Mouse (Mus musculus) forebrain, embryonic 16.5 days (tissue): ENCODE measurements around the gene Slco3a1. TPM values are rescaled to one million over a fixed set of nuclear protein-coding genes. Genes with fewer than 3 reads are reported as not detected.
A peak's percentile ranks its signal among the peaks of the same experiment; 100 is the strongest.

Experiments
- ATAC-seq: fragments of 200-750 bp; cut with Nextera tagmentation; 2 replicates; pipeline ENCODE4 v1.8.0; 2017; ENCODE audit warnings: mild to moderate bottlenecking, moderate library complexity
- H3K27ac ChIP-seq: fragments of 300-500 bp; sonication (generic); 2 replicates; pipeline ENCODE4 v1.5.1; 2014; ENCODE audit warnings: low read length, control low read depth
- H3K27me3 ChIP-seq: fragments of 300-500 bp; sonication (generic); replicated peaks from 2 replicates; pipeline ENCODE4 v1.6.1; 2014; ENCODE audit warnings: low read length; ENCODE audit not compliant: control insufficient read depth, insufficient read depth
- H3K36me3 ChIP-seq: fragments of 300-500 bp; sonication (generic); 2 replicates; pipeline ENCODE4 v1.6.1; 2014; ENCODE audit not compliant: control insufficient read depth, insufficient read depth
- H3K4me1 ChIP-seq: fragments of 300-500 bp; sonication (generic); replicated peaks from 2 replicates; pipeline ENCODE4 v1.6.1; 2014; ENCODE audit warnings: low read length; ENCODE audit not compliant: control insufficient read depth, insufficient read depth
- H3K4me2 ChIP-seq: fragments of 300-500 bp; sonication (generic); 2 replicates; pipeline ENCODE4 v1.6.1; 2014; ENCODE audit warnings: mild to moderate bottlenecking, low read length, control low read depth
- H3K4me3 ChIP-seq: fragments of 300-500 bp; sonication (generic); replicated peaks from 2 replicates; pipeline ENCODE4 v1.5.1; 2014; ENCODE audit warnings: mild to moderate bottlenecking, low read length, control low read depth
- H3K9ac ChIP-seq: fragments of 300-500 bp; sonication (generic); replicated peaks from 2 replicates; pipeline ENCODE4 v1.6.1; 2014; ENCODE audit warnings: low read depth, low read length, control low read depth
- H3K9me3 ChIP-seq: fragments of 300-500 bp; sonication (generic); 2 replicates; pipeline ENCODE4 v1.6.1; 2016; ENCODE audit warnings: low read length; ENCODE audit not compliant: control insufficient read depth
- WGBS: fragments of 180-500 bp; shearing (Covaris S2); extraction: QIAGEN DNeasy Blood & Tissue Kit; methylation state at CpG from one replicate; pipeline ENCODE4 v1.1.7; 2014; 5-methylcytosine and 5-hydroxymethylcytosine counted together
- polyA plus RNA-seq: library from polyadenylated mRNA; unstranded; fragments of >200 nt; fragmentation: Nextera tagmentation; extraction: Ambion mirVana; gene quantifications from 2 replicates; pipeline ENCODE4 v1.2.1, GENCODE M21; 2015

Gene Slco3a1
- polyA plus RNA-seq, 1 experiment from 2014 or later = 24.2 TPM

- Histone ChIP-seq H3K36me3 (no peaks in the 10 kb centered on the region), H3K4me3 (no peak overlapping the region), H3K4me1 (peaks cover 19% of the 10 kb centered on the region), H3K27ac (no peak overlapping the region), H3K27me3 (no peaks in the 10 kb centered on the region), H3K9ac (no peak overlapping the region), H3K4me2 (no peak overlapping the region), H3K9me3 (no peaks in the 10 kb centered on the region)
- no peak for ATAC-seq
- WGBS = 81% methylated on average over 1 of the region's 1 CpGs
Observed at GRCm38 (mm10) chr7:74329004-74329403, 225.6 kb downstream of the Slco3a1 start.

GRCm38 (mm10) chr7:74327716-74328115 is 226.9 kb downstream of the Slco3a1 start:
- H3K27ac ChIP-seq = no peak overlapping the region
- ATAC-seq = no peak
- no peaks in the 10 kb centered on the region for H3K36me3 ChIP-seq
- no peaks in the 10 kb centered on the region for H3K9me3 ChIP-seq
- H3K4me1 ChIP-seq = peaks cover 32% of the 10 kb centered on the region
- WGBS = 90% methylated on average over 5 of the region's 5 CpGs
- H3K27me3 ChIP-seq = no peaks in the 10 kb centered on the region
- no peak overlapping the region for H3K4me2 ChIP-seq
- no peak overlapping the region for H3K9ac ChIP-seq
- no peak overlapping the region for H3K4me3 ChIP-seq

GRCm38 (mm10) chr7:74325052-74325451 is 229.5 kb downstream of the Slco3a1 start:
- ATAC-seq = peak; percentile 86
- Histone ChIP-seq H3K27me3 (no peaks in the 10 kb centered on the region), H3K9ac (no peak overlapping the region), H3K27ac (peak overlapping the region; percentile 44), H3K36me3 (no peaks in the 10 kb centered on the region), H3K4me3 (no peak overlapping the region), H3K4me2 (0 out of 2 replicates have a peak overlapping the region, but pooled peaks have one; percentile 1), H3K4me1 (peaks cover 37% of the 10 kb centered on the region), H3K9me3 (no peaks in the 10 kb centered on the region)
- 14% methylated on average over 8 of the region's 8 CpGs for WGBS

GRCm38 (mm10) chr7:74323683-74324082 is 230.9 kb downstream of the Slco3a1 start:
- H3K4me3 ChIP-seq = no peak overlapping the region
- 43% methylated on average over 5 of the region's 5 CpGs for WGBS
- no peak overlapping the region for H3K4me2 ChIP-seq
- peaks cover 37% of the 10 kb centered on the region for H3K4me1 ChIP-seq
- no peak overlapping the region for H3K9ac ChIP-seq
- no peaks in the 10 kb centered on the region for H3K27me3 ChIP-seq
- no peaks in the 10 kb centered on the region for H3K36me3 ChIP-seq
- H3K9me3 ChIP-seq = no peaks in the 10 kb centered on the region
- no peak for ATAC-seq
- H3K27ac ChIP-seq = no peak overlapping the region

- H3K9me3 ChIP-seq = no peaks in the 10 kb centered on the region
- no peak overlapping the region for H3K27ac ChIP-seq
- no peaks in the 10 kb centered on the region for H3K27me3 ChIP-seq
- H3K4me3 ChIP-seq = no peak overlapping the region
- peaks cover 37% of the 10 kb centered on the region for H3K4me1 ChIP-seq
- H3K36me3 ChIP-seq = no peaks in the 10 kb centered on the region
- no peak overlapping the region for H3K4me2 ChIP-seq
- H3K9ac ChIP-seq = no peak overlapping the region
- ATAC-seq = no peak
Observed at GRCm38 (mm10) chr7:74323194-74323593, 231.4 kb downstream of the Slco3a1 start.

GRCm38 (mm10) chr7:74320635-74321034 is 233.9 kb downstream of the Slco3a1 start:
- H3K27me3 ChIP-seq = no peaks in the 10 kb centered on the region
- 79% methylated on average over 5 of the region's 5 CpGs for WGBS
- H3K4me2 ChIP-seq = no peak overlapping the region
- no peaks in the 10 kb centered on the region for H3K36me3 ChIP-seq
- no peak overlapping the region for H3K4me3 ChIP-seq
- H3K9ac ChIP-seq = no peak overlapping the region
- H3K9me3 ChIP-seq = no peaks in the 10 kb centered on the region
- no peak for ATAC-seq
- peaks cover 38% of the 10 kb centered on the region for H3K4me1 ChIP-seq
- H3K27ac ChIP-seq = no peak overlapping the region

- H3K4me3 ChIP-seq = no peak overlapping the region
- H3K36me3 ChIP-seq = no peaks in the 10 kb centered on the region
- WGBS = 37% methylated on average over 3 of the region's 3 CpGs
- no peak overlapping the region for H3K9ac ChIP-seq
- no peak overlapping the region for H3K4me2 ChIP-seq
- no peak overlapping the region for H3K27ac ChIP-seq
- 0 out of 2 replicates have a peak, but pooled peaks have one; percentile 11 for ATAC-seq
- no peaks in the 10 kb centered on the region for H3K27me3 ChIP-seq
- no peaks in the 10 kb centered on the region for H3K9me3 ChIP-seq
- peaks cover 7% of the 10 kb centered on the region for H3K4me1 ChIP-seq
Observed at GRCm38 (mm10) chr7:74315836-74316435, 238.6 kb downstream of the Slco3a1 start.

GRCm38 (mm10) chr7:74314276-74314675 is 240.3 kb downstream of the Slco3a1 start:
- 56% methylated on average over 1 of the region's 1 CpGs for whole genome bisulfite sequencing
- Histone ChIP-seq H3K4me2 (no peak overlapping the region), H3K27ac (no peak overlapping the region), H3K4me3 (no peak overlapping the region), H3K4me1 (peaks cover 7% of the 10 kb centered on the region), H3K36me3 (no peaks in the 10 kb centered on the region), H3K9me3 (no peaks in the 10 kb centered on the region), H3K9ac (no peak overlapping the region), H3K27me3 (no peaks in the 10 kb centered on the region)
- no peak for ATAC-seq

- H3K4me2 ChIP-seq = no peak overlapping the region
- 68% methylated on average over 6 of the region's 6 CpGs for WGBS
- no peak overlapping the region for H3K9ac ChIP-seq
- no peaks in the 10 kb centered on the region for H3K27me3 ChIP-seq
- no peak overlapping the region for H3K27ac ChIP-seq
- peak; percentile 54; the same call in 1 of the 2 replicates for ATAC-seq
- no peak overlapping the region for H3K4me3 ChIP-seq
- no peaks in the 10 kb centered on the region for H3K36me3 ChIP-seq
- no peaks in the 10 kb centered on the region for H3K9me3 ChIP-seq
- H3K4me1 ChIP-seq = peaks cover 7% of the 10 kb centered on the region
Observed at GRCm38 (mm10) chr7:74313279-74314105, 241.1 kb downstream of the Slco3a1 start.
